Mouse (Mus musculus) ES-Bruce4 (cell line): ENCODE measurements around the gene Prdm12.

Source experiments
- CTCF ChIP-seq: IDR thresholded peaks from one replicate; pipeline ENCODE4 v1.8.1; 2011; ENCODE audit warnings: low read depth, low read length
- EP300 ChIP-seq: IDR thresholded peaks from 2 replicates; pipeline ENCODE4 v1.6.1; 2011; ENCODE audit warnings: low read depth, low read length; ENCODE audit not compliant: insufficient read depth

- TF ChIP-seq CTCF: peak; percentile 45
- no peak for TF ChIP-seq EP300
These were observed 2.0 kb upstream of the Prdm12 start for GRCm38 (mm10) chr2:31637807-31638206.
